Mouse (Mus musculus) small intestine, adult 2 months (tissue): ENCODE results near the gene Sbk1. TPM values are rescaled to one million over a fixed set of nuclear protein-coding genes. Genes with fewer than 3 reads are reported as not detected.
A peak's percentile ranks its signal among the peaks of the same experiment; 100 is the strongest.

Source experiments
- H3K27ac ChIP-seq: fragments of 200-500 bp; 2 replicates; pipeline ENCODE4 v1.5.1; 2012; ENCODE audit warnings: low read depth, low read length, control low read depth, inconsistent platforms; ENCODE audit not compliant: insufficient read depth
- H3K27me3 ChIP-seq: fragments of 200-500 bp; 2 replicates; pipeline ENCODE4 v1.6.1; 2012; ENCODE audit warnings: mild to moderate bottlenecking, moderate library complexity, low read length, inconsistent platforms; ENCODE audit not compliant: control insufficient read depth, insufficient read depth
- H3K36me3 ChIP-seq: fragments of 200-500 bp; 2 replicates; pipeline ENCODE4 v1.6.1; 2012; ENCODE audit warnings: mild to moderate bottlenecking, low read length, control low read depth, inconsistent platforms; ENCODE audit not compliant: control insufficient read depth, insufficient read depth
- H3K4me1 ChIP-seq: fragments of 200-500 bp; 2 replicates; pipeline ENCODE4 v1.6.1; 2012; ENCODE audit warnings: low read length, inconsistent platforms, mixed read lengths; ENCODE audit not compliant: control insufficient read depth, insufficient read depth, insufficient read length
- H3K4me3 ChIP-seq: fragments of 200-500 bp; 2 replicates; pipeline ENCODE4 v1.5.1; 2012; ENCODE audit warnings: low read depth, mild to moderate bottlenecking, control low read depth, inconsistent platforms, low read length, moderate library complexity
- CTCF ChIP-seq: fragments of 200-500 bp; IDR thresholded peaks from 2 replicates; pipeline ENCODE4 v1.5.1; 2012; ENCODE audit warnings: low read depth, mild to moderate bottlenecking, control low read depth, inconsistent platforms, low read length, moderate library complexity, mixed read lengths; ENCODE audit not compliant: insufficient replicate concordance, insufficient read length; ENCODE audit errors: extremely low read depth
- POLR2A ChIP-seq: fragments of 200-500 bp; IDR thresholded peaks from 2 replicates; pipeline ENCODE4 v1.6.1; 2012; ENCODE audit warnings: low read depth, mild to moderate bottlenecking, control low read depth, inconsistent platforms, low read length, moderate library complexity
- WGBS: fragments of 180-500 bp; shearing (Covaris S2); methylation state at CpG from one replicate; pipeline ENCODE4 v1.1.7; 2018; 5-methylcytosine and 5-hydroxymethylcytosine counted together
- polyA plus RNA-seq: library from polyadenylated mRNA; depleted of rRNA; stranded (reverse); fragments of >200 nt; gene quantifications from 2 replicates; pipeline ENCODE4 v1.2.3, GENCODE M21; 2012; rRNA removed

Gene Sbk1
- 13.6 and 29.6 TPM in 2 replicates for polyA plus RNA-seq

GRCm38 (mm10) chr7:126271712-126272683 is at the start of gene Sbk1:
Gene Sbk1, plus strand, starts transcription at chr7:126272619.
- Histone ChIP-seq H3K4me1 (peaks cover 18% of the 10 kb centered on the region), H3K4me3 (peak within 1 kb of the TSS; percentile 94), H3K27ac (peak within 1 kb of the TSS; percentile 67), H3K27me3 (no peaks in the 10 kb centered on the region), H3K36me3 (no peaks in the 10 kb centered on the region)
- TF ChIP-seq CTCF (no peak), POLR2A (peak; percentile 16; the same call in 1 of the 2 replicates)
- under 1% methylated on average over 81 of the region's 85 CpGs for WGBS

GRCm38 (mm10) chr7:126222753-126223152 is 49.7 kb upstream of the Sbk1 start:
- Histone ChIP-seq H3K27me3 (no peaks in the 10 kb centered on the region), H3K4me1 (no peaks in the 10 kb centered on the region), H3K4me3 (no peak overlapping the region), H3K36me3 (no peaks in the 10 kb centered on the region), H3K27ac (no peak overlapping the region)
- TF ChIP-seq CTCF (no peak), POLR2A (no peak)
- 64% methylated on average over 3 of the region's 3 CpGs for WGBS

DNA sequence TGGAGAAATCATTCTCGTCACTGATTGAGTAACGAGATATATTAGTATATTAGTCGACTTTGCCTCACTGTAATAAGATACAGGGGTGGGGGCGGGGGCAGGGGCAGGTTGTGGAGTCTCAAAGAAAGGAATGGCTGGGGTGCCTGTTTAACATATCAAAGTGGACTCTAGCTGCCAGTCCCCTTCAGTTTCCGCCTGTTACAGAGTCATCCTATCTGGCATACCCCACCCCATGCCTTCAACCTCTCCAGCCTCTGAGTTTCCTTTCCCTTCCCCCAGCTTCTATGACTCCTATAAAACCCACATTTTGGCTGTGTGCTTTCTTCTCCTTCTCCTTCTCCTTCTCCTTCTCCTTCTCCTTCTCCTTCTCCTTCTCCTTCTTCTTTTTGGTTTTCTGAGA is 46.3 kb upstream of the Sbk1 start:
- Histone ChIP-seq H3K36me3 (no peaks in the 10 kb centered on the region), H3K27me3 (no peaks in the 10 kb centered on the region; the same call in 1 of the 2 replicates), H3K27ac (no peak overlapping the region), H3K4me1 (no peaks in the 10 kb centered on the region), H3K4me3 (no peak overlapping the region)
- WGBS: 28% methylated on average over 5 of the region's 5 CpGs
- TF ChIP-seq POLR2A (no peak), CTCF (no peak)

DNA sequence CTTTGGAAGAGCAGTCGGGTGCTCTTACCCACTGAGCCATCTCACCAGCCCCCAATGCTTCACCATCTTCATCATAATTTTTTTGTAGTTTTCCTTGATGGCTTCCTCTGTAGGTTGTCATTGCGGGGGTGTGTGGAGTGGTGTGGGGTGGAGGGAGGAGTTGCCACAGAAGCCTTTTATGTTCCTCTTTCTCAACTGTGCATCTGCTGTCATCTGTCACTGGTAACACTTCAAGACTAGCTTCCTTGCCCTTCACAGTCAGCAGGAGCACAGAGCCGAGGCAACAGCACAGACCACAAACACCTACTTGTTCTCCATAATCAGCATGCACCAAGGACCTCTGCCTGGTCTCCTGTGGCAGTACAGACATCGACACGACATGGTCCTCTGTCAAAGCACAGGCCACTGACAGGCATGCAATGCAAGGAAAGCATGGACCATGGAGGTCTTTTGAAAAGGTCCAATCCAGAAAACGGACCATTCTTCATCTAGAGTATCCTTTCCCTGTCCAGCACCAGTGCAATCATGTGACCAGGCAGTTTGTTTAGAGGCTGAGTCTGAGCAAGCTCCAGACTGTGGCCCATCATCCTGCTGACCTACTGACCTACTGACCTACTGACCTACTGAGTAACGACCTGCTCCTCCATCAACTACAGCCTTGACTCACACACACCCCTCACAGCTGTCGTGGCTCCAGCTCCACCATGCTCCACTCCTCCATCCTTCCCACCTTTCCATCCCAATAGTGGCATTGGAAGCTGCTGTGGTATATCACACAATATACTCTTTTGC is 41.9 kb upstream of the Sbk1 start:
- Histone ChIP-seq H3K4me3 (no peak overlapping the region), H3K27me3 (no peaks in the 10 kb centered on the region; the same call in 1 of the 2 replicates), H3K4me1 (no peaks in the 10 kb centered on the region), H3K36me3 (no peaks in the 10 kb centered on the region), H3K27ac (no peak overlapping the region)
- TF ChIP-seq POLR2A (no peak), CTCF (no peak)
- WGBS: 52% methylated on average over 8 of the region's 8 CpGs

GRCm38 (mm10) chr7:126232345-126233071 is 39.9 kb upstream of the Sbk1 start:
- H3K27ac ChIP-seq: no peak overlapping the region
- no peaks in the 10 kb centered on the region; the same call in 1 of the 2 replicates for H3K4me1 ChIP-seq
- TF ChIP-seq POLR2A (no peak), CTCF (no peak)
- H3K36me3 ChIP-seq: no peaks in the 10 kb centered on the region
- WGBS: 43% methylated on average over 8 of the region's 8 CpGs
- H3K27me3 ChIP-seq: no peaks in the 10 kb centered on the region; the same call in 1 of the 2 replicates
- H3K4me3 ChIP-seq: no peak overlapping the region

DNA sequence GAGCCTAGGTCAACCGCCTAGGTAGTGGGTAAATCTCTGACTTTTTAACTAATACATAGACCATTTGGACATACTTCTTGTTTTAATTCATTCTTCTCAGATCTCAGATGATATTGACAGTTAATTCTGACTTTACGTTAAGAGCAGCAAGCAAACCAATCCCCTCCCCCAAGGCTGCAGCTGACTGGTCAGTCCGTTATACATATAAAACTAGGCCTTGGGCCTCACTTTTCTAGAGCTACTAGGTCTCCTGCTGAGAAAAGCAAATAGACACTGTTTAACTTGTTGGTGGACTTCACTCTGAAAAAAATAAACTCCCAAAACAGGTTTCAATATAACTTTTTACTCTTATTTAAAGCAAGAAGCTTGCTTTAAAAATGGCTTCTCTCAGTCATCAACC is 37.8 kb upstream of the Sbk1 start:
- Histone ChIP-seq H3K27ac (no peak overlapping the region), H3K4me3 (no peak overlapping the region), H3K36me3 (no peaks in the 10 kb centered on the region), H3K4me1 (no peaks in the 10 kb centered on the region; the same call in 1 of the 2 replicates), H3K27me3 (no peaks in the 10 kb centered on the region)
- no peak for TF ChIP-seq POLR2A
- TF ChIP-seq CTCF: no peak
- 88% methylated on average over 3 of the region's 3 CpGs for WGBS
